Mouse (Mus musculus): Measurements from ENCODE around the gene Mei4.

GRCm38 (mm10) chr9:81834056-81834455 is 29.4 kb upstream of the Mei4 start:
- TF ChIP-seq CTCF (IDR thresholded peaks at IDR 0.05; ENCODE audit: extremely low read depth, insufficient read depth, low read length) (no peak), POLR2A (IDR thresholded peaks at IDR 0.05; ENCODE audit: extremely low read depth, insufficient read depth, low read length) (no peak)

All from cortical plate, adult 2 months (tissue).